Mouse (Mus musculus) forebrain, embryonic 10.5 days (tissue): ENCODE measurements around the gene Ptprn2. TPM values are rescaled to one million over a fixed set of nuclear protein-coding genes. Genes with fewer than 3 reads are reported as not detected.

Experiments used
- DNase-seq: peaks from one replicate; pipeline ENCODE4 v3.0.0-alpha.2; 2017; ENCODE audit warnings: low spot score; ENCODE audit errors: extremely low spot score
- H3K27ac ChIP-seq: fragments of 300-500 bp; sonication (generic); 2 replicates; pipeline ENCODE4 v1.5.1; 2016; ENCODE audit warnings: mild to moderate bottlenecking
- H3K27me3 ChIP-seq: fragments of 300-500 bp; sonication (generic); 2 replicates; pipeline ENCODE4 v1.6.1; 2016; ENCODE audit warnings: mild to moderate bottlenecking; ENCODE audit not compliant: poor library complexity, severe bottlenecking
- H3K36me3 ChIP-seq: fragments of 300-500 bp; sonication (generic); replicated peaks from 2 replicates; pipeline ENCODE4 v1.6.1; 2016; ENCODE audit warnings: mild to moderate bottlenecking, moderate library complexity
- H3K4me1 ChIP-seq: fragments of 300-500 bp; sonication (generic); 2 replicates; pipeline ENCODE4 v1.6.1; 2016
- H3K4me3 ChIP-seq: fragments of 300-500 bp; sonication (generic); 2 replicates; pipeline ENCODE4 v1.5.1; 2016; ENCODE audit warnings: mild to moderate bottlenecking, moderate library complexity
- H3K9me3 ChIP-seq: fragments of 300-500 bp; sonication (generic); 2 replicates; pipeline ENCODE4 v1.6.1; 2016; ENCODE audit warnings: mild to moderate bottlenecking, moderate library complexity
- WGBS: fragments of 180-500 bp; shearing (Covaris S2); methylation state at CpG from one replicate; pipeline ENCODE4 v1.1.7; 2016; 5-methylcytosine and 5-hydroxymethylcytosine counted together
- polyA plus RNA-seq: library from polyadenylated mRNA; unstranded; fragments of >200 nt; fragmentation: Nextera tagmentation; extraction: Ambion mirVana; gene quantifications from 2 replicates; pipeline ENCODE4 v1.2.1, GENCODE M21; 2016

The Ptprn2 gene
- polyA plus RNA-seq, 1 experiment from 2014 or later, result 4.8 TPM

DNA sequence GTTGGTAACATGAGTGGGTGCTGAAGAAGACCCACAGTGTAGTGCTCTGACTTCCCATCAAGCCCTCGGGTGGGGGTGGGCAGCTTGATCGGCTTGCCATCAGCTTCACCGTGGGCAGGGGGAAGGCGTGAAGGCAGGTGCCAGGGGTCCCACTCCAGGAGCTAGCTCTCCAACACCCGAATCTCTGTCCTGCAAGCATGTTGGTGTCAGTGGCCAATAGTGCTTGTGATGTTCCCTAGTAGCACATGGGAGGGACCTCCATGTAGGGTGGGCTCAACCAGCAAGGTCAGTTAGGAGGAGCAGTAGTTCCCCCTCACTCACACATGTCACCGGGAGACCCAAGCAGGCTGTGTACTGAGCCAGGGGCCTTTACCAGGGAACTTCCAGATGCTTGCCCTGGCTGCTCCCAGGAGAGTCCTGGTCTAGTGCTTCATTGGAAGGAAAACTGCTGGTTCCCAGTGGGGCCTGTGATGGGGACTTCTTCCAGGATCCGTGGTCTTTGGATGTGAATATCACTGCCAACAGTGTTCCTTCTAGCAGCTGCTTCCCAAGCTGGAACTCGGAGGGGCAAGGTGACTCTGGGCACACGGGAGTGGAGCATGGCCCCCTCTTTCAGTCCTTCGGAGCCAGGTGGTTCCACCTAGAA is 569.5 kb downstream of the Ptprn2 start:
- Histone ChIP-seq H3K4me1 (peaks cover 61% of the 10 kb centered on the region), H3K27me3 (peaks cover 89% of the 10 kb centered on the region), H3K36me3 (no peaks in the 10 kb centered on the region), H3K4me3 (peak overlapping the region; percentile 28; the same call in 1 of the 2 replicates), H3K27ac (peak overlapping the region; percentile 86), H3K9me3 (no peaks in the 10 kb centered on the region)
- no peak for DNase-seq
- 75% methylated on average over 10 of the region's 10 CpGs for WGBS

DNA sequence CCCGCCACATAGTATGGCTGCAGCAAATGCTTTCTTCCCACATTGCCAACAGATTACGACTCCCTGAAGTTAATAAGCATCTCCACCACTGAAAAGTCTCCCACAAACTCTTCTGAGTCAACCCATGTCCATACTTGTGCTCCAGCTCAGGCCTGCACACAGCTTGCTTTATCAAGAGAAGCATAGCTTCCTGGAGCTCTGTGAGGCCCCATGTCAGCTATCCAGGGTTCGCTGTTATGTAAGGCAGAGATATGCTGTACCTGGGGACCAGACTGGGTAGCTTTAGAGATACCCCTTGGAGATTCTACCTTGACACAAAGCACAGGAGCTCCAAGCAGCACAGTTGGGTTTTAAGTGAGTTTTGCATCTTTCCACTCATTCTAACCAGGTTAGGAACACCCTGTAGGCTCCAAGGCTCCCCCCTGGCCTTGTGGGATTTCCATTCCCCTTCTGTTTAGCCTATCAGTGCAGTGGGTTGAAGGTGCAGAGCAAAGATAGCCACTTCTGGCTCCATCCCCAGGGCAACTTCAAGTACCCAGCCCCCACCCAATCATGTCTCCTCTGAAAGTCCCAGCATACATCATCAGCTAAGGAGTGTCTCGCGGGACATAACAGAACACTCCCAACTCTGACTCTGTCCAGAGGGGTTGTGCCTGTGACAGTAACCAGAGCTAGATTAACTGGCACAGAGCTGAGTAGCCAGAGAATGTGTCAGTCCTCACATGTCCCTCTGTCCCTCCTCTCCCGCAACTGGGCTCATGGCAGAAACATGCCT is 572.9 kb downstream of the Ptprn2 start:
- WGBS, result 90% methylated on average over 6 of the region's 6 CpGs
- H3K9me3 ChIP-seq, result no peaks in the 10 kb centered on the region
- H3K36me3 ChIP-seq, result no peaks in the 10 kb centered on the region
- H3K27me3 ChIP-seq, result peaks cover 87% of the 10 kb centered on the region
- peaks cover 35% of the 10 kb centered on the region for H3K4me1 ChIP-seq
- H3K27ac ChIP-seq, result no peak overlapping the region
- H3K4me3 ChIP-seq, result no peak overlapping the region
- DNase-seq, result no peak

DNA sequence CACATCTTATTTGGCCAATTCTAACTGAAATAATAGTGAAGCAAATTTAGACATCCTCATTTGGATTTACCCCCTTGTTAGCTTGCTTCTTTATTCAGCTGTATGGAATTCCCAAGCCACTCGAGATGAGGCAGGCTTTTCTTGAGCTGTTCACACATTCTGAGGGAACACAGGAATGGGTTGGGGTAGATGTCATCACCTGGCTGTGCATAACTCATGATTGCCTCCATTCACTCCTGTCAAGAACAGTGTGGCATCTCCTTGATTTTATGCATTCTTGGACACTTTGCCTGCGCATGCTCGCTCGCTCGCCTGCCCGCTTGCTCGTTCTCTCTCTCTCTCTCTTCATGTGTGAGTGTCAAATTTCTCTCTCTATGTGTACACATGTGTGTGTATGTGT is 573.5 kb downstream of the Ptprn2 start:
- H3K36me3 ChIP-seq, result no peaks in the 10 kb centered on the region
- no peak overlapping the region for H3K27ac ChIP-seq
- DNase-seq, result no peak
- H3K4me1 ChIP-seq, result peaks cover 29% of the 10 kb centered on the region
- H3K9me3 ChIP-seq, result no peaks in the 10 kb centered on the region
- WGBS, result 87% methylated on average over 7 of the region's 7 CpGs
- peaks cover 84% of the 10 kb centered on the region for H3K27me3 ChIP-seq
- no peak overlapping the region for H3K4me3 ChIP-seq

DNA sequence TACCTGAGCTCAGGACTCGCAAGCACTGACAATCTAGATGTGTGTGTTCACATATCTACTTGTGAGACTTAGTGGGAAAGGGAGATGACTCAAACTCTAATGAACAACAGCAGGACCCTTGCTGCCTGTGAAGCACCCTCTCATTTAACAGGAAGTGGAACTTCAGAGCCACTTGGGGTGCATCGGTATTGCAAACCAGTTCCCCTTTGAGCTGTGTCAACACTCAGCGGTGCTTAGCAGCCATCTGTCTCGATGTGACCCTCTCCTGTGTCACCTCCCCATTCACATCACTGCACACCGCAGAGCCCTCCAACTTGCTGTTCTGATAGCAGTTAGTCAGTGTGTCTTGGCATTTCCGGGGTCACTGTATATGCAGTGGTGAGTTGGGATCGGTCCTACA is 592.1 kb downstream of the Ptprn2 start:
- 86% methylated on average over 7 of the region's 7 CpGs for WGBS
- no peak overlapping the region for H3K27ac ChIP-seq
- no peak for DNase-seq
- no peaks in the 10 kb centered on the region for H3K9me3 ChIP-seq
- H3K36me3 ChIP-seq, result no peaks in the 10 kb centered on the region
- no peak overlapping the region for H3K4me3 ChIP-seq
- no peaks in the 10 kb centered on the region for H3K27me3 ChIP-seq
- H3K4me1 ChIP-seq, result 0 out of 2 replicates have a peak, but pooled peaks cover 3% of the 10 kb centered on the region

DNA sequence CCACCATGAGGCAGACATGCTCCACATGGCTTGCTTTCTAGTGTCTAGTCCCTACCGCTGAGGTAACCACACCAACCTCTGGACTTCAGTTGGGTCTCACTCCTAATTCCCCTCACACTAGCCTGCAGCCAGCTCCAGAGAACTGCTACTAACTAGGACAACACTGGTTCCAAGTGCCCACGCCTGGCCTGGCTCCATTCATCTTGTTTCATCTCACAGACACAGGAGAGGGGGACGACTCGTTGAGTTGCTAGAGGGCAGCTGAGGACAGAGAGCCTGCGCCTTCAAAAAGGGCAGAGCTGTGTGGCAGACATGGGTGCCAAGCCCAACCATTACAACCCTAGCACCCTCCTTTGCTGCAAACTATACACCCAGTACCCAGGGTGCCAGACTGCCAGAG is 593.4 kb downstream of the Ptprn2 start:
- no peak for DNase-seq
- Histone ChIP-seq H3K36me3 (no peaks in the 10 kb centered on the region), H3K4me1 (peaks cover 16% of the 10 kb centered on the region), H3K4me3 (no peak overlapping the region), H3K27me3 (no peaks in the 10 kb centered on the region), H3K27ac (no peak overlapping the region), H3K9me3 (no peaks in the 10 kb centered on the region)
- WGBS, result 96% methylated on average over 5 of the region's 5 CpGs

DNA sequence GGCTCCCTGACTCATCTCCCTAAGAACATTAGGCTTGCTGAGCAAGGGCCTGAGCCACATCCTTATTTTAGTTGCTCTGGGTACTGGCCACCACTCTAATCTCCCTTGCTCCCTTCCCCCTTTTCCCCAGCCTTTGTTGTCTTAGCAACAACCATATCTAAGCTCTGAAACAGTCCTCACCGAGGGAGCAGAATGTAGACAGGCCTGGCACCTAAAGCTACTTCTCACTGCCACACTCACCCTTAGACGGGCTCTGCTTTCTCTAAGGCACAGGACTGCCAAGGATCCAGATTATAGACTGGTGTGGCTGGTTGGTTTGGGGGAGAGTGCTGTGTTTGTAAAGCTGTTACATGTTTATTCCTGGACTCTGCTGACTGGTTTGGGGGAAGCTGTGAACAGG is 594.2 kb downstream of the Ptprn2 start:
- peaks cover 24% of the 10 kb centered on the region for H3K4me1 ChIP-seq
- DNase-seq, result no peak
- H3K4me3 ChIP-seq, result no peak overlapping the region
- no peaks in the 10 kb centered on the region for H3K27me3 ChIP-seq
- no peaks in the 10 kb centered on the region for H3K36me3 ChIP-seq
- 57% methylated on average over 2 of the region's 2 CpGs for WGBS
- no peak overlapping the region for H3K27ac ChIP-seq
- H3K9me3 ChIP-seq, result no peaks in the 10 kb centered on the region

DNA sequence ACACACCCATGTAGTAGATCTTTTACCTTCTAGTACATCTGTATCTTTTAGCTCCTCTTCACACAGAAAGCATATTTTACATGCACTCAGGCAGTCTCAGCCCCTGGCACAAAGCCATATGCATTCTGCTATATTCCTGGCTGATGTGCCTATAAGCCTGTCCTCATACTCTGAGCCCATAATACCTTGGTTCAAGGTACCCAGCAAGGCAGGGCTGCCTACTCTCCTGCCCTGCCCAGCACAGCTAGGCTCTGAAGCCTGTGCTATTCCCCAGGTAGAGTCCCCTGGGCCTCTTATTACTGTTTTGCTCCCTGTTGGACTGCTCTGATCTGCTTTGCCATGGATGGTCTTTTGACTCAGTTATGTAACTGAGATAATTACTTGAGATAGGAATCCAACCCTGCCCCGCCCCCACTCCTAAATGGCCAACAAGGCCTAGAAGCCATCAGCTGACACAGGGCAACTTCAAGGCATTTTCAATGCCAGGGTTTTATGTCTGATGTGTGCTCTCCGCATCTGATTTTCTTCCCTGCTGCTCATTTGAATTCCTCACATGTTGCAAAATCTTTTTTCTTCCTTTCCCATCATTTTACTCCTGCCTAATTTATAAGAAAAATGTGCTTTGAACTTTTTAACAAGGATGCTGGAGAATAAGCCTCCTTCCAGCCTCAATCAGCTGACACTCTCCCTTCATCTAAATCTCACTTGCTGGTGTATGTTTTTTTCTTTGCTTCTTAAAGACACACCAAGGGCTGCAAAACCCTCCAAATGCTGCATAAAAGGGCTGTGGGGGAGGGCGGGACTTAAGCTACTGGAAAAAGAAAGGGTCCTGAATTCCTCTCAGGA is 598.6 kb downstream of the Ptprn2 start:
- H3K27me3 ChIP-seq, result no peaks in the 10 kb centered on the region
- H3K4me3 ChIP-seq, result no peak overlapping the region
- WGBS, result 73% methylated on average over 3 of the region's 3 CpGs
- no peaks in the 10 kb centered on the region for H3K9me3 ChIP-seq
- no peak for DNase-seq
- 0 out of 2 replicates have a peak overlapping the region, but pooled peaks have one; percentile 37 for H3K27ac ChIP-seq
- H3K4me1 ChIP-seq, result peaks cover 30% of the 10 kb centered on the region
- no peaks in the 10 kb centered on the region for H3K36me3 ChIP-seq

DNA sequence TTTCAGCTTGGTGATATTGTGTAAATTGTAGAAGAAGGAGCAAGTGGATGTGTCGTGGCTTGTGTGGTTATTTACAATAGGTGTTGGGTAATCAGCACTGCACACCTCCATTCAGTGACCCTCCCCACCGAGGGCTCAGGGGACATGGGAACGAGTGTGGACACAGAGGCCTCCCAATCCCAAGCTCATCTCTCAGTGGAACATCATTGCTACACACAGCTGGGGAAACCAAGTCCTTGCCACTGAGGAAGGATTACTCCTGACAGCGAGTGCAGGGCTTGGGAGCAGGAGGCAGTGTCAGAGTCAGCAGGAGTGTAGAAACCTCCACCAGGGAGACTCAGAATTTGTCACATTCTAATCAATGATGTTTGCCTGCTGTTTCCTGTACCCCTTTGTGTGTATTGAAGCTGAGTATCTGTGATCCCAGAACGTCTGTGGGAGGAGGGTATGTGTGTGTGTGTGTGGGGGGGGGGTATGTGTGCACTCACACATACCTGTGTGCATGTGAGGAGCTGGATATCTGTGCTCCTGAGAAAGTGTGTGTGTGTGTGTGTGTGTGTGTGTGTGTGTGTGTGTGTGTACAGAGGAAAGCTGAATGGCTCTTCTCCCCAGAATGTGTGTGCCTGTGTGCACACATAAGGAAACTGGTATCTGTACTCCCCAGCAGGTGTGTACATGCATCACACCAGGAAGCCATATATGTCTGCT is 599.3 kb downstream of the Ptprn2 start:
- no peaks in the 10 kb centered on the region for H3K27me3 ChIP-seq
- 0 out of 2 replicates have a peak overlapping the region, but pooled peaks have one; percentile 37 for H3K27ac ChIP-seq
- H3K9me3 ChIP-seq, result no peaks in the 10 kb centered on the region
- 38% methylated on average over 5 of the region's 5 CpGs for WGBS
- no peak overlapping the region for H3K4me3 ChIP-seq
- H3K36me3 ChIP-seq, result no peaks in the 10 kb centered on the region
- DNase-seq, result no peak
- peaks cover 28% of the 10 kb centered on the region for H3K4me1 ChIP-seq

DNA sequence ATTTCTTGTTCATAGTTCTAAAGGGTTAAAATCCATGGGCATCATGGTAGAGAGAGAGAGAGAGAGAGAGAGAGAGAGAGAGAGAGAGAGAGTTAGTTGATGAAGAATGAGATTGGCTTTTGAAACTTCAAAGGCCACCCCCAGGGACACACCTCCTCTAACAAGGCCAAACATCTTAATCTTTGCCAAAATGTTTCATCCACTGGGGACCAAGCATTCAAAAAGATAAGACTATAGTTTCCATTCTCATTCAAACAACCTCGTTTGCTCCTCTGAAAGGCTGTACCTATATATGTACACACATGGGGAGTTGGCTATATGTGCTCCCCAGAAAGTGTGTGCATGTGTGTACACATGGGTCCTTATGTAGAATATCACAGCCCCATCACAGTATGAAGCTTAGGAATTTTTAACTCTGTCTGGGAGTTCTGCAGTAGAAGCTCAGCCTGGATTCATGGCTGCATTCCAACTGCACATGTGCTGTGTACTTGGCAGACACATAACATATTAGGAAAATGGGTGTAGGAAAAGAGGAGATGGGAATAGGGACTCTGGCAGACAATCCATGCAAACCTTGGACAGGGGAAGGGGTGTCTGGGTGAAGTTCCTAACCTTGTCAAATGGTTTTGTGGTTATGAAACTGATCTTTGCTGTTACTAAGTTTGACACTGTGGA is 600.3 kb downstream of the Ptprn2 start:
- Histone ChIP-seq H3K27ac (no peak overlapping the region), H3K4me1 (peaks cover 27% of the 10 kb centered on the region), H3K36me3 (no peaks in the 10 kb centered on the region), H3K27me3 (no peaks in the 10 kb centered on the region), H3K9me3 (no peaks in the 10 kb centered on the region), H3K4me3 (no peak overlapping the region)
- no peak for DNase-seq
- WGBS, result 80% methylated on average over 1 of the region's 1 CpGs

DNA sequence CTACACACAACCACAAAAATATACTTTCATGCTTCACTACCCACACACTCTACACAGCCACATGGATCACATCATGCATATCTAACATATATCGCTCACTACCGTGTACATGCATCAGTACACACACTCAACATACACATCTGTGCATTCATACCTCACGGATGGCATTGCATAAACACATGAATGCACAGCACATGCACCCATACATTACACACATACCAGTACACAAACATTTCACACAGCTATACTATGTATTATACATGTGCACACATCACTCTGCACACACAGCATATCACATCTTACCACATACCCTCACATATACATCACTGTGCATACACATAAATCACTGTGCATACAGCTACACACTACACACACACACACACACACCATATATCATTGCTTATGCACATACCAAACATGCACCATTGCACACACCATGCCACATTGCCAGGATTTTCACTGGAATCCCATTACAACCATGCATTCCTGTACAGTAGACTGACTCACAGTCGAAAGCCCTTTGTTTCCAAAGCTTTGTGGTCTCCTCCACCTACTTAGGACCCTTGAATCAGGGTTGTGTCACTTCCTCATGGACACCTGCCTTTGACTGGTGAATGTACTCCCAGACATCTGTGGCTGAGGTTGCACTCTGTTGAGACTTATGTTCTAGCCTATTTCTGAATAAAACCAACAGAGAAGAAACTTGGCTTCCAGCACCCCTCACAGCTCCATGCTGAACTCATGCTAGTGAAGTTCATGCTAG is 607.0 kb downstream of the Ptprn2 start:
- H3K9me3 ChIP-seq, result no peaks in the 10 kb centered on the region
- no peak overlapping the region for H3K27ac ChIP-seq
- H3K4me3 ChIP-seq, result no peak overlapping the region
- H3K27me3 ChIP-seq, result peaks cover 8% of the 10 kb centered on the region; the same call in 1 of the 2 replicates
- no peak for DNase-seq
- H3K36me3 ChIP-seq, result no peaks in the 10 kb centered on the region
- WGBS, result 97% methylated on average over 4 of the region's 4 CpGs
- 0 out of 2 replicates have a peak, but pooled peaks cover 3% of the 10 kb centered on the region for H3K4me1 ChIP-seq

DNA sequence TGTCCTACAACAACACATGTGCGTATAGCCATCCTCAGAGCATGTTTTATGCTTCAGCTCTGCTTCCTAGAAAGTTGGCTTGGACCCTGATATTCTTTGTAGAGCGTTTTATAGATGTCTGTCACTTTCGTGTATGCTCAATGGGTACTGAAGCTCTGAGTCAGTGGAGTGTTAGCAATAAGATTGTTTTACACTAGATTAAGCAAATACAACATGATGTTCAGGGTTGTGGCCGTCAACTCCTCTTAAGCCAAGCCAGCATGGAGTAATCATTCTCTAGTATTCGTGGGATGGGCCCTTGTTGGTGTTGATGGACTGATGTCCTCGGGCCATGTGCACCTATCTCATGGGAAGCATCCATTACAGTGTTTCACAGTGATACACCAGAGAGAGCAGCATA is 610.4 kb downstream of the Ptprn2 start:
- no peaks in the 10 kb centered on the region for H3K9me3 ChIP-seq
- no peaks in the 10 kb centered on the region for H3K36me3 ChIP-seq
- H3K4me1 ChIP-seq, result peaks cover 15% of the 10 kb centered on the region
- no peak for DNase-seq
- no peak overlapping the region for H3K27ac ChIP-seq
- WGBS, result 81% methylated on average over 6 of the region's 6 CpGs
- H3K4me3 ChIP-seq, result no peak overlapping the region
- peaks cover 36% of the 10 kb centered on the region; the same call in 1 of the 2 replicates for H3K27me3 ChIP-seq
